Mouse (Mus musculus) frontal cortex, adult 2 months (tissue): ENCODE measurements around the gene E330009J07Rik. TPM values are rescaled to one million over a fixed set of nuclear protein-coding genes. Genes with fewer than 3 reads are reported as not detected.

Source experiments
- DNase-seq, 2 experiments: peaks; one replicate each; pipeline ENCODE4 v3.0.0; 2022; ENCODE audit warnings: low spot score in 1 of 2; ENCODE audit errors: extremely low spot score in 1 of 2
- polyA plus RNA-seq: library from polyadenylated mRNA; depleted of rRNA; stranded (reverse); fragments of >200 nt; gene quantifications from 2 replicates; pipeline ENCODE4 v1.2.3, GENCODE M21; 2012; rRNA removed

Gene E330009J07Rik
- 24.1 and 24.5 TPM in 2 replicates for polyA plus RNA-seq

DNA sequence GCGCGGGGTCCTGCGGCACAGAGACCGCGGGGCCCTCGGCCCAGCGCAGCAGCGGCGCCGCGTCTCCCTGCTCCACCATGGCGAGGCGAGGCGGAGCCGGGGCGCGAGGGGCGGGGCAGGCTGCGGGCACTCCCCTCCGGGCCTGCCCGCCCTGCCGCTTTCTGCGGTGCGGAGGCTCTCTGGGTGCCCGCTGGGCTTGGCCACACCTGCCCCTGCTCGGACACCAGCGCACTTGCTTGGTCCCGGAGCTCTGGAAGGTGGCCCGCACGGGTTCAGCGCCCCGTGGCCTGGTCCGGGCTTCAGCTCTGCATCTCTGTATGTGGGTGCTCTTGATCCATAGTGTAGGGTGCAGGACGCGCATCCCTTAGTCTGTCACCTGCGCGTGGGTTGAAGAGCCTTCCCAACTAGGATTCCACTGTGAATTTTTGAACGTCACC lies at the start of gene E330009J07Rik:
Gene E330009J07Rik (minus strand): TSS at position 89 of the 437 bp plus-strand sequence.
- peak; percentile 57 to 80 for DNase-seq

DNA sequence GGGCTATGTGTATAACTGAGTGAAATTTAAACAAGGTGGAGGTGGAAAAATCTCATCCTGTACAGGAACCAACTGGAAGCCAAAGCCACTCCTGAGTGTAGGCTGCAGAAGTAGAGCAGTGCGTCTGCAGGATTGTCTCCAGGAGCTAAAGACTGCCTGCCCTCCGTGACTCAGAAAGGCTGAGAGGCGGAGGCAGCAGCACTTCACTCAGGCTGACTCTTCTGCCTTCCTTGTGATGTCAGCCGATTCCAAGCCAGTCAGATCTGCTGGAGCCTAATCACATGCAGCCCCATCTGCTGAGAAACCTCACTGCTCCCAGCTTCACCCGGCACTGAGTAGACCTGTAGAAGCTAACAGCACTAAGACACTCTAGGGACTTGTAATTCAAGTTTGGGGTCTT lies 46.4 kb upstream of the E330009J07Rik start:
- peak in 1 of 2 experiments; percentile 28 for DNase-seq

DNA sequence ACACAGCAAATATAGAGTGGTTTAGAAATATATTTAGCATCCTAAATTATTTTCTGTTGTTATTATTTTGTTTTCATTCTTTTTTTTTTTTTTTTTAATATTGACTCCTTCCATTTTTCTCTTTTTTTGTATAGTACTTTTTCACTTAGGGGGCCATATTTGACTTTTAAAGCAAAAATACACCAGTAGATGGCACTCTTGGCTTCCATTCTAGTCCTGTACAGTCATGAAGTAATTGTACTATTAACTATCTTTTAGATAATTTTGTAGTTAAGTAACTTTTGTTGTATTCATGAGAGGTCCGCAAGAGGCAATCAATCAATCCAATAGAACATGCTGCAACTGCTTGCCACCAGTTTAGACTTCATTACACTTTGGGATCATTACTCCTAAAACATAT lies 43.8 kb upstream of the E330009J07Rik start:
- DNase-seq: peak in 1 of 2 experiments; percentile 64

DNA sequence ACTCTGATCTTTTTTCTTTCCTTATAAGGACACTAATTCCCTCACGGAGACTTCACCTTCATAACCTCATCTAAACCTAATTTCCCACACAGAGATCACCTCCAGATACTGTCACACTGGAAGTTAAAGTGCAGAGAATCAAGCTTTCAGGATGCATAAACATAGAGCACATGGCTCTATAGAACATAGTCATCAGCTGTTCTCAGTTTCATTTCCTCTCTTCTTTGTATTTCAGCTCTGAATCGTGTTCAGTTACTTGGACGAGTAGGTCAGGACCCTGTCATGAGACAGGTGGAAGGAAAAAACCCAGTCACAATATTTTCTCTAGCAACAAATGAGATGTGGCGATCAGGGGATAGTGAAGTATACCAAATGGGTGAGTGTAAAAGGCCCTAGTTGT lies 40.2 kb upstream of the E330009J07Rik start:
- DNase-seq: no peak

DNA sequence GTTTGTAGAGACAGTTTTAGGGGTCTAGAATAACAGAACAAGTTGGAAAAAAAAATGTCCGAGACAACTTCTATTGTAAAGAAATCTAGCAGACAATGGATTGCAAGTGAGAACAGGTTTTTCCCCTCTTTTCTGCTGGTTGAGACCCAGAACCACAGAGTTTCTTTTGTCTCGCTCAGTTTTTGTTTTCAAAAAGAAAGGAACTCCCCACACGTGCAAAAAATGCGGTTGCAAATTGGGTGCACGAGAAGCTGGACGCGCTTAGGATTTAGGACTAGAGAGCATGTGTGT lies 35.7 kb upstream of the E330009J07Rik start:
- no peak for DNase-seq

DNA sequence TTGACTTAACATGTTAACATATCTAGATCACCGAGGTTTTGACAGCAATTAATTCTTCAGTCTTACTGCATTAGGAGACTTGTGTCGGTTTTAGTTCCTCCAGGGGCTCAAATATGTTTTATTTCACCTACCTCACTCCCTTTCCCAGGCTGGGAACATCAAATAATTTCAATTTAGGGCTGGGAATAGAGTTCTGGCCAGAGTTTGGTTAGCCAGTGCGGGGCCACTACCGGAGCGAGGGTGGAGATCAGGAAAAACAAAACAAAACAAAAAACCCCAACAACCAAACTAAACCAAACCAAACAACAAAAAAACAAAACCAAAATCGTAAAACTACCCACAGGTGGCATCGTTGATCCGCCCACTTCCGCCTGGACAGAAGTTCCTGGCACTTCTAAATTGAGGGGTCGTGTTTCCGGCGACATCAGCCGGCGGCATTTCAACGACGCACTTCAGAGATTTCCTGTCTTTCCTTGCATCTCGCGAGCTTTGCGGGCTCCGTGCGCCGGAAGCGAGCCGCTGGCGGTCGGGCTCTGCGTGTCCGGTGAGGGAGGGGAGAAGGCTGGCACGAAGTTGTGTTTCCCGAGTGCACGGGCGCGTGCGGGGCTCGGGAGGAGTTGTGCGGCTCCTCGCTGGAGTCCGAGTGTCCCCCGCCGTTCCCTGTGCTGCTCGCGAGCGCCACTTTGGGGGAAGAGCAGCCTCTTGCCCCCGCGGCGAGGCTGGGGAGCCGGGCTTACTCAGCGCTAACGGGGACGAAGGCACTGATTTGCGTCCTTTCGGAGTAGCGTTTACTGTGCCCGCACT lies 35.2 kb upstream of the E330009J07Rik start, which contains the start of gene Ssbp1:
Gene Ssbp1 (plus strand): TSS at position 437 of the 804 bp plus-strand sequence.
- peak; percentile 82 to 95 for DNase-seq

DNA sequence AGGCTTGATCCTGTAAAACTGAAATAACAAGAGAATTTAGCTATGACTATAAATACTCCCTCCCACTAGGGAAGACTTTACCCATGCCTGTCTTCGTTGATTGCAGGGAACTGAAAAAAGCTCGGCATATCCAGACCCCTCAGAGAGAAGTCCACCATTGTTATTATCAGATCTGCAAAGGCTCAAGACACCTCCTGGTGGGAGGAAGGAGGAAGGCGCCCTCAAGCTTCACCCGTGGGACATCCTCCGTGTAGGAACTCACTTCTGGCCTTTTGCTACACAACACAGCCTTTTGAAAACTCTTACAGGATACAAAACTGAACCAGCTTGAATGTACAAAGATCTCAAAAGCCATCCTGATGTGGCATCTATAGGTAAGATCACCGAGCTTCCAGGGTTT lies 29.8 kb upstream of the E330009J07Rik start:
- no peak for DNase-seq

DNA sequence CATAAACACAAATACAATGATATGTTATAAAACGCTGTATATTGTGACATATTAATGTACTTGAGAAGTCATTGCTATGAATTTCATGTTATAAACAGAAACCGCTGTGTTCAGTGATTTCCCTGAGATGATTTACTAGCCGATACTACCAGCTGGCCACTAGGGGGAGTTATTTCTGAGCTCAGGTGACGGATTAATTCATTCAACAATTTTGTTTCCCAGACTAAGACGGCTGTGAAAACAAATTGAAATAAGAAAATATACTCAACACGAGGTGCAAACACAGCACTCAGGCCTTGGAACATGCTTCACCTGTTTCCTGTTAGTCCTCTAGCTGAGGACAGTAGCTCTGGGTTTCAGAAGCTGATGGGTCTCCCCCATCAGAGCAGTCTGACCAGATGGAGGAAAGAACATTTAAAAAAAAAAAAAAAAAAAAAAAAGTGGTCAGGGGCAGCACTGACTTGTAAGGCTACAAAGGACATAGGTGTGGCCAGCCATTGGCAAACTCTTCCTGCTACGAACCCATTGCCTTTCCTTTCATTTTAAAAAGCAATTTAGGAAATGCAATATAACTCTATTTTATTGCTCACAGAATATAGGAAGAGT lies 18.6 kb upstream of the E330009J07Rik start:
- no peak for DNase-seq

DNA sequence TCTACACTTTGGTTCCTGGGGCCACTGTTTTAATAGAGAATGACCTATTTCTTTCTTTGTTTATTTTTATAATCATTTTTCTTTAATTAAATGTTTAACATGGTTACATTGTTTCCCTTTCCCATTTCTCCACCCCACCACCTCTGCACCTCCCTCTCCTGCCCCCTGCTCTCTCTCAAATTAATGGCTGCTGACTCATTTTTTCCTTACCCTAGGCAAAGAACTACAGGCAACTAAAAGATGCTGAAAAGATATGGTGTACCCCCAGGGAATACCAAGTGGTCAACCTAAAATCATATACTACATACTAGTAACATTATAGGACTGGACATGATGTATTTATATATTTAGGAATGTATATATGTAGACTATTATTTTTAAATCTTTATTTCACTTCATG lies 12.7 kb upstream of the E330009J07Rik start:
- no peak for DNase-seq

DNA sequence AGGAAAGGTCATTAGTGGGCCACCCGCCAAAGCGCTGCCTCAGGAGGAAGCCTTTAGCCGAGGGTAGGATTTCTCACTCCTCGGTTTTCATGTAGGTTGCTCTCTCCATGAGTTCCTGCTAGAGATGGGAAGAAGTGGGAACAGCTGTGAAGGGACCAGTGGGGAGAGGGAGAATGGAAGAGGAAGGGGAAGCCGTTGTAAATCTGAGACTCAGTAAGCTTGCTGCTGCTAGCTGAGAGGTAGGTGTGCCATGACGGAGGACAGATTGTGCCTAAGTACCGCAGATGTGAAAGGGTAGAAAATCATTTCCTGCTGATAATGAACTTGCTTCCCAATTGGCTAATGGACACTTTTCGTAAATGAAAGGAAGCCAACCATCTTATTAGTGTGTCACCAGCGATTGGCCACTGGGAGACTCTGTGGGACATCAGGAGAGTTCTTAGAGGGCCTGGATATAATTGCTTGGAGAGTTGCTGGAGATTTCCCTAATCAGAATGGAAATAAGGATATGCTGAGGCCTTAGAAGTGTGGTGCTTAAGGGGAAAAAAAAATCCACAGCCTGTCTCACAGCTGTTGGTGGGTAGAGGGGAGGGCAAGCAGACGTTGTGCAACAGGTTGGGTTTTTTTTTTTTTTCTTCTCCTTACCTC lies 7.5 kb upstream of the E330009J07Rik start:
- DNase-seq: no peak

DNA sequence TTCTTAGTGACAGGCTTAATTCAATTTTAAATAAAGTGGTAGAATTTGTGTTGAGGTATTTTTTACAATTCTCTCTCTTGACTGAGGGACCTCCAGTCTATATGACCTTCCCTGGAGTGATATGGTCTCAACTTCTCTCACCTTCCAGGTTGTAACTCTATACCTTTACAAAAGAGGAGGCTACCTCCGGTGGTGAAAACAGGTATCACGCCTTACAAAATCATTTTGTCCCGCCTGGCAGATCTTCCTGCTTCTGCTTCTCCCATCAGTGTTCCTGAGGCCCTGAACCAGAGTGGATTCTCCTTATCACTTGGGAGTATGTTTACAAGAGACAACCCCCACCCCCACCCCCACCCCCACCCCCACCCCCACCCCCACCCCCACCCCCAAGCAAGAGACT lies 5.8 kb upstream of the E330009J07Rik start:
- DNase-seq: no peak

DNA sequence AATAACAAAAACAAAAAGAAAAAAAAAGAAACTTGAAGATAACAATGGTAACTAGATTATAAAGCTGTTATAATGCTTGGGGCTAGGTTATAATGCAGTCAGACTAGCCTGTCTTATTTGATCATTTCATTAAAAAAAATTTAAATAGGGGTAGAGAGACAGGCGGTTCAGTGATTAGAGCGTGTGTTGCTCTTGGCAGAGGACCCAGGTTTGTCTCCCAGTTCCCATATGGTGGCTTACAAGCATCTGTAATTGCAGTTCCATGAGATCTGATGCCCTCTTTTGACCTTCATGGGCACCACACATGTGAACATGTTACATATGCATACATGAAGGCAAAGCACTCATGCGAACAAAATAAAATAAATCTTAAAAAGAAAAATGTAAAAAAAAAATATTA lies 5.3 kb upstream of the E330009J07Rik start:
- no peak for DNase-seq

DNA sequence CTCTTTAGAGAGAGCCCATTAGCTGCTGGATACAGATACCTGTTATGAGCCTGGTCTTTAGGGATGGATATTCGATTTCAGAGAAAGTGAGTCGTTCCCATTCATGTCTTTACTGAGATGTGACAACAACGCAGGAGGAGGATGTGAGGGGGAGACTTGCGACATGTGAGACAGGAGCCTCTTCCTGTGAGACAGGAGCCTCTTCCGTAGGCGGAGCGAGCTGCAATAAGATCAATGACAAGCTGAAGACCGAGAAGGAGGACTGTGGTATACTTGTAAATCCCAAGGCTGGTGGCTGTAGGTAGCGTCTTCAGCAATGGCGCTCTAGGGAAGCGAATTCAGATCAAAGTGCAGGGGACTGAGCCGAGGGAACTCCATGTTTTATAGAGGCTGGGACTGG lies 3.8 kb upstream of the E330009J07Rik start:
- no peak for DNase-seq

DNA sequence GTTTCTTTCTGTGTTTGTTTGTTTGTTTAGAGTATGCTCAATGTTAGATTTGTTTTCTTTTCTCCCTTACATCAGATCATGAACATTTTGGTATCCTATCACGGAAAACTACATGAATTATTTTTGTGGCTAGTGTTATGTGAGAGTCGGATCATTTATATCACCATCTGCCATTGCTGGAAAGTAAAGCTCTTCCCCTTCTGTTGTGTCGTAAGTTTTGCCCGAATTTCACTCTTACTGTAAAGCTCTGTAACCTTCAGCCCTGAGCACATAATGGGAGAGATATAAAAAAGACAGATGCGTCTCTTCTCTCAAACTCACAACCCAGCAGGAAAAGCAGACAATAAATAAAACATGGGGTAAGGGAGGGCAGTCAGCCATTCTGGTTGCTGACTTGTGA lies 3.0 kb upstream of the E330009J07Rik start, which contains the start of gene Wee2:
Gene Wee2 (plus strand): TSS at position 153 of the 400 bp plus-strand sequence.
- DNase-seq: no peak

DNA sequence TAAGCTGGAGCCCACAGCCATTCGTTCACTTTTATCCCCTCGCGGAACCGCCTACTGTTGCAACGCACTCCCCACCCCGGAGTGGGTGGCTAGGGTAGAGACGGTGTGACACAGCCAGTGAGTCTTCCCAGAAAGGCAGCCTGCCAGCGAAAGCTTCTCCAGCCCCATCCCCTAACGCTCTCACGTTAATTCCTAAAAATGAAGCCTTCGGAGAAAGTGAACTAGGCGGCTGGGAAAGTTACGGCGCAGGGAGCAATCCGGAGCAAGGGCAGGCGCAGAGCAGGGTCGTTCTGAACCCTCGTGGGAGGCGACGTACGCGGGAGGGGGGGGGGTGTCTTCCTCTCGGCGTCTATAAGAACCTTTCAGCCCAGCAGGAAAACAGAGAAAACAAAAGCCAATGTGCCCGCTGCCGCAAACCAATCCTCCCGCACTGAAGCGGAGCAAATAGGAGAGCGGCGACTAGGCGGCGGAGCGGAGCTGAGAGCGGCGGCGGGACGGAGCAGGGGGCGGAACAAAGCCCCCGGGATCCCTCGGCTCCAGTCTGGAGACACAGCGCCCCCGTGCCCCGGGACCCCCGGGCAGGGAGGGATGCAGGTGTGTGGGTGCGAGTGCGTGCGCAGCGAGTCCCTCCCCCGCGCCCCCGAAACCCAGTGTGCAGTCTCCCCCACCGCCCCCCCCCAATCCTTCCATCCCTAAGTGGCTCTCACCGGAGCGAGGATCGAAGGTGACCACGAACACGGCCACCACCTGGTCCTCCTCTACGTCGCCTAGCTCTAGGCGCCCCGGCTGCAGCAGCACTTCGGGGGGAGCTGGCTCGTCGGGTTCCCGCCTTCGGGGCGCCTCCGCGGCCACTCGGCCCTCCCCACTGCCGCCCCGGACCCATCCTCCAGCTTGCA lies 536 bp downstream of the E330009J07Rik start:
- DNase-seq: peak; percentile 60 to 87

DNA sequence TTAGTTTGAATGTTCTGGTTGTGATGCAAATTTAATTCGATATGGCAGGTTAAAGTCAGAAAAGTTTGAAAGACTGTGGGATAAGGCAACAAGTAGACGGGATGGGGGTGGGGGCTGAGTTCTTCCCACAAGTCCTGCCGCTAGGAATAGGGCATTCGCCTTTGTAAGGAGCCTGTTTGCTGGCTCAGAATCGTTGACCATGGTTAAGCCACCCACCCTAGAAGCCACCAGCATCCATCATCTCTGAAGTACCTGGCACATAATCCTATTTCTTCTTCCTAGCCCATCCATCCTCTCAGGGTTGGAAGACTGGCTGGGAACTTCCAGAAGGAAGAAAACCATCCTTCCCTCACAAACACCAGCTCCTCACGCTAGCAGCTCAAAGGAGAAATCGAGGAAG lies 1.2 kb downstream of the E330009J07Rik start:
- DNase-seq: no peak

DNA sequence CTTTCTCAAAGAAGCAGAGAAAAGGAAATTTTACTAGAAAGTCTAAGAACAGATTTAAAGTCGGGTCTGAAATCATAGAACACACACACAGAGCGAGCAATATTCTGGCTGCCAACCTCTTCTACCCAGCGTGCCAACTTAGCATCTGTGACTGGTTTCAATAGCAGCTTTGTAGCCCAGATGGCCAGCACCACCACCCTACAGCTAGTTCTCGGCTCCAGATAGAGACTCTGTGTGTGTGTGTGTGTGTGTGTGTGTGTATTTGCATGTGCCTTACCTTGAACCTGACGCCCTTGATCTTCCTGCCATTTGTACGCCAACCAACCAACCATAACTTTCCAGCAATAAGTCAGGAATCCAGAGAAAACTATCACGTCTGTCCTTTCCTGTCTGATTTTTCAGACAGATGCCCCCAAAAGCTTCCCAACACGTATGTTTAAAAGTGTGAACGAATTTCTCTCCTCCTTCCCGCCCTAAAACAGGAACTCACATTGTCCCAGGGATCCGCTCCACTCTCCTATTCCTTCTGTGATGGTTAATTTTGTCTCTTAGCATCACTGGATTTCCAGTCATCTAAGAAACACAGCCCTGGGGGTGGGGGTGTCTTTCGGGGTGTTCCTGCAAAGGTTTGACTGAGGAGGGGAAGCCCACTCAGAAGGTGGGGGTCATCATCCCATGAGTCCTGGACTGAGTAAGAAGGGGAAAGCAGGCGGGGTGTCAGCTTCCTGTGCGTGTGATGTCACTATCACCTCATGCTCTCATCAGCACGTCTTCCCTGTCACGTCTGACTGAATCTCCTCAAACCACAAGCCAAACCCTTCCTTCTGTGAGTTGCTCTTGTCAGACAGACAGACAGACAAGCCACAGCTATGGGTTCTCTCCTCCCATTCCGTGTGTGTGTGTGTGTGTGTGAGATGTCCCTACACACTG lies 3.3 kb downstream of the E330009J07Rik start:
- DNase-seq: peak; percentile 70 to 77

DNA sequence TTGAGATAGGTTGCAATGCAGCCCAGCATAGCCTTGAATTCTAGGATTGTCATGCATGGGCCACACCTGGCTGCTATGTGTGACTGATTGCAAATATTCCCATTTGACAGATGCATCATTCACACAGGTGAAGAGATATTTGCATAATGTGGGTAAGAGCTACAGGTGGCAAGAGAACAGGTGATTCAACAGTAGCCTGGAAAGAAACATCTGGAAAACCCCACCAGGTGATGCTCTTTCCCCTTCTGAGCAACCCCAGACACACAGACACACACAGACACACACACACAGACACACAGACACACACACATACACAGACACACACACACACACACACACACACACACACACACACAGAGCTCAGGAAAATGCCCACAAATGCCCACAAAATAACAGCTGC lies 4.1 kb downstream of the E330009J07Rik start:
- no peak for DNase-seq

DNA sequence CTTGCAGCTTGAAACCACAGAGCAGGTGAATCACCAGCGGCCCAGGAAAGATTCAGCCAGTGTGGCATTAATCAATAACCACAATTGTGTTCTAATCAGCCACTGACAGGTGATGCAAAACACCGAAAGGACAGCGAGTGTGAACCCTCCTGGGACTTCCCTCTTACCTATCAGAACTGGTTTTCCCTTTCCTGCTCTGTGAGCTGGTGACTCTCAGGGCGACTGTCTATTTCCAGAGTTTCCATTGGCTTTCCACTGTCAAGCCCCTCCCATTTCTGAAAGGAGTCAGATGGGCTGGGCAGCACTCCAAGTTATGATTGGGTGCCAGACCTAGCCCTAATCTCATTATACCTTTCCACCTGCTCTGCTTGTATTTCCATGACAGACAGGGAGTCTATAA lies 4.6 kb downstream of the E330009J07Rik start:
- DNase-seq: no peak
